Mouse (Mus musculus): ENCODE measurements around the gene Wars. TPM values are rescaled to one million over a fixed set of nuclear protein-coding genes. Genes with fewer than 3 reads are reported as not detected.
"Not testable (repeated sequence)": the region's sequence is repeated elsewhere in the genome, so short reads cannot be mapped to it uniquely, and the experiment has no call there.

Wars gene
- polyA plus RNA-seq, 1 experiment from 2014 or later: 113 TPM

DNA sequence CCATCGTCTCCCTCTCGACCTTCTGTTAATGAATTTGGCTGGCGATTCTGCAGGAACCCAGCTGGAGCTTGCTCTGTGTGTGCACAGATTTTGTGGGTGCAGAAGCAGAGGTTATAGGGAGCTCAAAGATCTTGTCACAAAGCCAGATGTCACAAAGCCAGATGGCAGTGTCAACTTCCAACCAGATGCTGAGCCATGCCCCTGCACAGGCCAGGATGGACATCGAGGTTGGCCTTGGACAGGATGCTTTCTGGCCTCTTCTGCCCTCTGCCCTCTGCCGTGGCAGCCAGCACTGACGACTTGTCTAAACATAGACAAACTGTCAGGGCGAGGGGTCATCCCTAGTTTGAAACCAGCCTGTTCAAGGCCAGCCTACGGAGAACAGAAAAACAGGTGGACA, 43.8 kb downstream of the Wars start:
- no peak overlapping the region for H3K27ac ChIP-seq
- H3K36me3 ChIP-seq: peaks cover 11% of the 10 kb centered on the region; the same call in 1 of the 2 replicates
- no peak overlapping the region for H3K4me3 ChIP-seq
- H3K27me3 ChIP-seq: no peaks in the 10 kb centered on the region
- H3K4me2 ChIP-seq (replicated peaks): no peak overlapping the region
- no peak overlapping the region for H3K9ac ChIP-seq
- no peak for ATAC-seq (ENCODE audit: low FRiP score)
- peaks cover 7% of the 10 kb centered on the region for H3K4me1 ChIP-seq
- WGBS: 52% methylated on average over 8 of the region's 8 CpGs
- H3K9me3 ChIP-seq (replicated peaks): no peaks in the 10 kb centered on the region

DNA sequence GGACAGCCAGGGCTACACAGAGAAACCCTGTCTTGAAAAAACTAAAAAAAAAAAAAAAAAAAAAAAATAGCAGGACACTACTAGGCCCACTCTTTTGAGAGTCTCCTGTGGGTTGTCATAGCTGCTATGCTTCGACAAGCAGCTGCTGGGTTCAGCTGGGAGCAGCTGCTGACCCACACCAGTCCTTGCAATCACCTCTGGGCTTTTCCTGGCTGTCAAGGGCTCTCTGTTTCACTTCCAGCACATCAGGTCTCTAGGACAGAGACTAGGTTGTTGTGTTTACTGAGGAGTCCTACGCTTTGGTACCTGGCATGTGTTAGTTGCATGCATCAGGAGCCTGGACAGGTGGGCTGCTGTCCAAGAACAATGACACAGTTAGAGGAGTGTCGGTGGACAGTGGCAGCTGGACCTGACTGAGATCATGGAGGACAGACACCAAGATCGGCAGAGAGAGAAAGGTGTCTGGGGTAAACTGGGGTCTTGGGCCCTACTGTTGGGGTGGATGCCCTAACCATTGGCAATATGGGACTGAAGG, 44.4 kb downstream of the Wars start:
- Histone ChIP-seq H3K36me3 (peaks cover 16% of the 10 kb centered on the region), H3K4me2 (replicated peaks) (no peak overlapping the region), H3K9me3 (replicated peaks) (no peaks in the 10 kb centered on the region), H3K27me3 (no peaks in the 10 kb centered on the region), H3K4me1 (peaks cover 7% of the 10 kb centered on the region), H3K4me3 (no peak overlapping the region), H3K9ac (no peak overlapping the region), H3K27ac (no peak overlapping the region)
- 84% methylated on average over 4 of the region's 4 CpGs for WGBS
- ATAC-seq (ENCODE audit: low FRiP score): no peak

DNA sequence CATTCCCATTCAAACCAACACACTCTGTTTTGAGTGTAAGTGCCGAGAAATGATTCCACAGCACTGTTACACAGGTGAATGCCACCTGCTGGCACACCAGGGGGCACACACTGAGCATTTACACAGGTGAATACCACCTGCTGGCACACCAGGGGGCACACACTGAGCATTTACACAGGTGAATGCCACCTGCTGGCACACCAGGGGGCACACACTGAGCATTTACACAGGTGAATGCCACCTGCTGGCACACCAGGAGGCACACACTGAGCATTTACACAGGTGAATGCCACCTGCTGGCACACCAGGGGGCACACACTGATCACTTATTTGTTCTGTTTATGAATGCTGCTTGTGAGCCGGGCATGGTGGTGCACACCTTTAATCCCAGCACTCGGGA, 45.9 kb downstream of the Wars start:
- 87% methylated on average over 3 of the region's 3 CpGs for whole genome bisulfite sequencing
- peaks cover 24% of the 10 kb centered on the region for H3K36me3 ChIP-seq

DNA sequence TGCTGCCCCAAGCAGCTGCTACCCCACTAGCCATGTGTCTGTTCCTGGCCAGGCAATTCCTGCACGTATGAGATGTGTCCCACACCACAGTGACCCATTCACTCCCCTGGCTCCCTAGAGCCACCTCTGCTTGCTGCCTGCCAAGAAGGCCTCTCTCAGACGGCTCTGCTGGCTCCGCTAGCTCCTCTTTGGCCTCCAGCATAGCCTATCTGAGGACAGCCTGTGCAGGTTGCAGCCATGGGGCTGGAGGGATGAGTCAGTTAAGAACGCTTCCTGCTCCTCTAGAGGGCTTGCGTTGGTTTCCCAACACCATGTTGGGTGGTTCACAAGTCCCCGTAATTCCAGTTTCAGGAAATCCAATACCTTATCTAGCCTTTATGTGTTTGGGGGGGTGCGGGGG, 51.3 kb downstream of the Wars start:
- no peak overlapping the region for H3K4me2 ChIP-seq (replicated peaks)
- peaks cover 8% of the 10 kb centered on the region for H3K4me1 ChIP-seq
- H3K27ac ChIP-seq: no peak overlapping the region
- H3K4me3 ChIP-seq: no peak overlapping the region
- WGBS: 92% methylated on average over 7 of the region's 7 CpGs
- no peak overlapping the region for H3K9ac ChIP-seq
- no peaks in the 10 kb centered on the region for H3K27me3 ChIP-seq
- no peaks in the 10 kb centered on the region for H3K9me3 ChIP-seq (replicated peaks)
- no peak for ATAC-seq (ENCODE audit: low FRiP score)
- peaks cover 51% of the 10 kb centered on the region for H3K36me3 ChIP-seq

More for the DNA sequence above, 45.9 kb downstream of the Wars start:
- not testable (repeated sequence) for H3K9ac ChIP-seq; ATAC-seq (ENCODE audit: low FRiP score); H3K4me1 ChIP-seq; H3K27ac ChIP-seq; H3K9me3 ChIP-seq (replicated peaks); H3K27me3 ChIP-seq; H3K4me2 ChIP-seq (replicated peaks); H3K4me3 ChIP-seq

DNA sequence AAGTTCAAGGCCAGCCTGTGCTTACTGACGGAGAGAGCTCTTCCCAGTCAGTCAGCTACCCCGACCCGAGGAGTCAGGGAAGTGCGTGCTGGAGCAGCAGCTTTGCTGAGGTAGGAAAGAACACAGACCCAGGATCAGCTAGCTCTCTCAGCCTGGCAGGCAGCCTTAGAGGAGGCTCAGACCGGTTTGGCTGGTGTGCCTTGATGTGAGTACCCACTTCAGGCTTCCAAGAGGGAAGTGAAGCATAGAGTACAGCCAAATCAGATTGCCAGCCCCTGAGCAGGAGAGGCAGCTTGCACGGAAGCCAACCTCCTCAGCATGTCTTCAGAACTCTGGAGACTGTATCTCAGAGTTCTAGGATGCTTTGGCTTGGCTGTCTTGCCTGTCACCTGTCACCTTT, 52.8 kb downstream of the Wars start:
- 94% methylated on average over 6 of the region's 6 CpGs for WGBS
- Histone ChIP-seq H3K27me3 (no peaks in the 10 kb centered on the region), H3K36me3 (peaks cover 51% of the 10 kb centered on the region), H3K4me3 (no peak overlapping the region), H3K9me3 (replicated peaks) (no peaks in the 10 kb centered on the region), H3K9ac (no peak overlapping the region), H3K4me1 (peaks cover 23% of the 10 kb centered on the region), H3K4me2 (replicated peaks) (no peak overlapping the region), H3K27ac (no peak overlapping the region)
- ATAC-seq (ENCODE audit: low FRiP score): no peak

DNA sequence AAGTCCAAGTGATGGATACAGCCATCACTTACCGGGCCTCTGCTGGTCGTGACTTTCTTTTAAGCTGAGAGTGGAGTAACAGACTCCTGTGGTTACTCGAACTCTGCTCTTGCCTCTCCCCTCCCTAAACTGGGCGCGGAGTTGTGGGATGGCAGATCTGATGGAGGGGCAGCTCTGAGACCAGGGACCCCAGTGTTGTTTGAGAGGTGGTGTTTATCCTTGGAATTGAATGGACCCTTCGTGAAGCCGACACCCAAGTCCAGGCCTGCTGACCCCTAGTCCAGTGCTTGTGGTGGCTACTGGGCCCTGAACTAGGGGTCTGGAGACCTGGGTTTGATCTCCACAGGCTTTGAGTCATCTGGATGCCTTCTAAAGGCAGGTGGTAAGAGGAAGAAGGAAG, 57.3 kb downstream of the Wars start:
- peak overlapping the region; percentile 82 for H3K27ac ChIP-seq

DNA sequence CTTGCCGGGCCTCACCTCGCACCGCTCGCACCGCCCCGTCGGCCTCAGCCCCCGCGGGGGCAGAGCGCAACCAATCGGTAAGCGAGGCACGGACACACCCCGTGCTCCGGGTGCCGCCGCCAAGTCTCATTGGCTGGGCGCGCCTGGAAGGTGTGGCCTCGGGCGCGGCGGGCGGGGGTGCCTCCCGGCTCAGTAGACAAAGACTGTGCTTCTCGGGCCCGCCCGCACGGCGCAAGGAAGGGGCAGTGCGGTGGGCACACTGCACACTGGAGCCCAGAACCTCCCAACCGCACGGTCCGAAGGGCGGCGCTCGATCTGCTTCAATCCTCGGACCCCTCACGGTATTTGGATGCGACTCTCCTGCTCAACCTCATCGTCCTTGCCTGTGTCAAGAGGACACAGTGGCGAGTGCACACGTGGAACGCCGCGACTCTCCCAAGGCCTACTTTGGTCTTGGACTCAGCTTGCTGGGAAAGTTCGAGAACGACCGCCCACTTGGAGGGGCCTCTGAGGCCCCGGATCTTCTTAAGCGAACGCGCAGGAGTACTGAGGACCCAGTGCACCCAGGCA, 58.0 kb downstream of the Wars start, which contains the start of the genes Slc25a29 and Slc25a47:
Gene Slc25a29, minus strand, starts transcription at position 44 of the 570 bp plus-strand sequence.
Gene Slc25a47, plus strand, starts transcription at position 207 of the 570 bp plus-strand sequence.
- peaks cover 8% of the 10 kb centered on the region for H3K36me3 ChIP-seq
- H3K4me3 ChIP-seq: peak within 1 kb of the TSS; percentile 59
- peak within 1 kb of the TSS; percentile 92 for H3K4me2 ChIP-seq (replicated peaks)
- under 1% methylated on average over 53 of the region's 53 CpGs for WGBS
- H3K27me3 ChIP-seq: peaks cover 9% of the 10 kb centered on the region; the same call in 1 of the 2 replicates
- ATAC-seq (ENCODE audit: low FRiP score): peak; percentile 98
- peaks cover 48% of the 10 kb centered on the region for H3K4me1 ChIP-seq
- no peaks in the 10 kb centered on the region for H3K9me3 ChIP-seq (replicated peaks)
- H3K9ac ChIP-seq: peak within 1 kb of the TSS; percentile 83
- H3K27ac ChIP-seq: peak within 1 kb of the TSS; percentile 82

More for the DNA sequence above, 57.3 kb downstream of the Wars start:
- Histone ChIP-seq H3K27me3 (peaks cover 9% of the 10 kb centered on the region; the same call in 1 of the 2 replicates), H3K9ac (peak overlapping the region; percentile 83), H3K36me3 (peaks cover 16% of the 10 kb centered on the region), H3K4me2 (replicated peaks) (peak overlapping the region; percentile 92), H3K4me1 (peaks cover 48% of the 10 kb centered on the region), H3K4me3 (peak overlapping the region; percentile 59), H3K9me3 (replicated peaks) (no peaks in the 10 kb centered on the region)
- no peak for ATAC-seq (ENCODE audit: low FRiP score)
- 61% methylated on average over 7 of the region's 7 CpGs for WGBS

DNA sequence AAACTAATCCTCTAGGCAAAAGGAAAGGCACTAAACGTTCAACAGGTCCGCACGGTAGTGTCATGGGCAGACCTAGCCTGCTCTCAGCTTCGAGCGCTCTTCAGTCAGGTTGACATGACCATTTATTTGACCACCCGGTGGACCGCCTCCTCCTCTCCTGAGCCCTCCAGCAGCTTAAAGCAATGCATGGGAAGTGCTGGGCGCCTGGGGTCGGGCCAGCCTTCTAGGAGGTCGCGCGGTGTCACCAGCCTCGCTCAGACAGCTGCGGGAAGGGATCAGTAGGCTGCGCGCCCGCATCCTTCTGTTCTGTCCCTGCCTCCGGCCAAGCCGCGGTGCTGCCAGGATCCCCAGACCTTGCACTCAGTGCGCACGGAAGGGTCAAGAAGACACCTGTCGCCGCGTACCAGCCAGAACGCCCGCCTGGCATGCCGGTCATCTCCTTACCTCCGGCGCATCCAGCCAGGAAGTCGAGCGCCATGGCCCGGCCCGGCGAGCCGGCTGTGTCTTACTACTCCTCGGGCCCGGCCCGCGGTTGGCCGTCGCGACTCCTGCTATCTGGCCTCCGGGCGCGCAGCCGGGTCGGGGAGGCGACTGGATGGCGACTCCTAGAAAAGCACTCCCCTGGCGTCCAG, 58.6 kb downstream of the Wars start:
- Histone ChIP-seq H3K4me3 (peak overlapping the region; percentile 59), H3K4me1 (peaks cover 48% of the 10 kb centered on the region), H3K36me3 (peaks cover 5% of the 10 kb centered on the region; the same call in 1 of the 2 replicates), H3K27me3 (peaks cover 9% of the 10 kb centered on the region; the same call in 1 of the 2 replicates), H3K4me2 (replicated peaks) (peak overlapping the region; percentile 92), H3K9ac (peak overlapping the region; percentile 77), H3K27ac (peak overlapping the region; percentile 24; the same call in 1 of the 2 replicates), H3K9me3 (replicated peaks) (no peaks in the 10 kb centered on the region)
- 2% methylated on average over 51 of the region's 51 CpGs for WGBS
- ATAC-seq (ENCODE audit: low FRiP score): peak; percentile 57

DNA sequence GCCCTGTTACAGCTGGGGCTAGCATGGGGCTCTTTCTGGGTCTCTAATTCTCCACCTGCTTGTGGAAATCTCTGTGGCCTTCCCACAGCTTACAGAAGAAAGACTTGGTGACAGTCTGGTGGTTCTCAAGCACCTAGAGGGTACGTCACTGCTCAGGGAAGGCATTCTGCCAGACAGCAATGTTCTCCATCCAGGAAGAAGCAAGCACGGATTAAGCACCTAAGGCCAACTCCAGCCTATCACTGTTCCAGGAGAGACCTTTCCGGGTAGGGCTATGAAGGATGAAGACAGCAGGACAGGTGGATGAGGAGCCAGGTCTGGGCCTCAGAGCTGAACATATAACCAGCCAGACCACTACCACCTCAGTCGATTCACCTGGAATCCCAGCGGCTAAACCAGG, 59.2 kb downstream of the Wars start:
- Histone ChIP-seq H3K4me3 (peak overlapping the region; percentile 59), H3K27me3 (peaks cover 9% of the 10 kb centered on the region; the same call in 1 of the 2 replicates), H3K9me3 (replicated peaks) (no peaks in the 10 kb centered on the region), H3K4me2 (replicated peaks) (peak overlapping the region; percentile 92), H3K36me3 (peaks cover 5% of the 10 kb centered on the region), H3K4me1 (peaks cover 48% of the 10 kb centered on the region), H3K27ac (no peak overlapping the region), H3K9ac (peak overlapping the region; percentile 77)
- ATAC-seq (ENCODE audit: low FRiP score): no peak
- WGBS: 48% methylated on average over 5 of the region's 5 CpGs

DNA sequence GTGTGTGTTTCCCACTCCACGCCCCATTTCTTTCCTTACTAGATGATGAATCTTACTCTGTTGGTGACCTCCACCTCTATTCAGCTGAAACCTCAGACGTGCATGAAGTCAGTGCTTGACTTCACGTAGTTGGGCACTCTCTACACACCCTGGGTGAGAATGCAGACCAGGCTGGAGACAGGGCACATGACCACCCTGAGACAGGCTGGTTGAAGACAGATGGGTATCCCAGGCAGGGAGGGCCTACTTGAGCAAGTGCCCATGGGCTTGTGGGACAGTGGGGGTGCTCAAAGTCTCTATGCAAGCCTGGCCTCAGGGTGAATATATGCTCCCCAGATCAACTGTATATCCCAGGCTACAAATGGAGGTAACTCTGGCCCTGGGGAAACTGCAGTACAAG, 59.6 kb downstream of the Wars start:
- H3K27ac ChIP-seq: no peak overlapping the region
- peaks cover 9% of the 10 kb centered on the region; the same call in 1 of the 2 replicates for H3K27me3 ChIP-seq
- 0 out of 2 replicates have a peak overlapping the region, but pooled peaks have one; percentile 77 for H3K9ac ChIP-seq
- peak overlapping the region; percentile 92 for H3K4me2 ChIP-seq (replicated peaks)
- H3K9me3 ChIP-seq (replicated peaks): no peaks in the 10 kb centered on the region
- peak overlapping the region; percentile 59 for H3K4me3 ChIP-seq
- WGBS: 80% methylated on average over 3 of the region's 3 CpGs
- H3K36me3 ChIP-seq: peaks cover 5% of the 10 kb centered on the region
- H3K4me1 ChIP-seq: peaks cover 48% of the 10 kb centered on the region
- ATAC-seq (ENCODE audit: low FRiP score): no peak

DNA sequence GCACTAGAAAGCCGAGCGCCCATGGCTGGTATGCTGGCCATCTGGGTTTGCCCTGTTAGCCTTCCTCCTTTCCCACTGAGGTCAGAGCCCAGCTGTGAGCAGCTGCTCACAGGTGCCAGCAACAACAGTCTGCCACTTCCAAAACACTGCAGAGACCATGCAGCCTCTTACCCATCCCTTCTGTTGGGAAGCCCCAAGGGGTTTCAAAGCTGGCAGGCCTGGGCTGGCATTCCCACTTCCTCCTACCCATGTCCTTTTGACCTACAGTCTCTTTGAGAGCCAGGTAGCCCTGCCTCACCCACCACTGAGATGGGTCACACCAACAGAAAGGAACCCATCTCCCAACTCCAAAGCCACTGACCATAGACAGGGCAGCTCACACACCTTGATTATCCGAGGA, 60.6 kb downstream of the Wars start:
- Histone ChIP-seq H3K4me1 (peaks cover 46% of the 10 kb centered on the region), H3K27ac (no peak overlapping the region), H3K27me3 (peaks cover 9% of the 10 kb centered on the region; the same call in 1 of the 2 replicates), H3K36me3 (peaks cover 1% of the 10 kb centered on the region), H3K9me3 (replicated peaks) (no peaks in the 10 kb centered on the region), H3K4me2 (replicated peaks) (no peak overlapping the region), H3K4me3 (no peak overlapping the region), H3K9ac (no peak overlapping the region)
- no peak for ATAC-seq (ENCODE audit: low FRiP score)
- 95% methylated on average over 3 of the region's 3 CpGs for WGBS

DNA sequence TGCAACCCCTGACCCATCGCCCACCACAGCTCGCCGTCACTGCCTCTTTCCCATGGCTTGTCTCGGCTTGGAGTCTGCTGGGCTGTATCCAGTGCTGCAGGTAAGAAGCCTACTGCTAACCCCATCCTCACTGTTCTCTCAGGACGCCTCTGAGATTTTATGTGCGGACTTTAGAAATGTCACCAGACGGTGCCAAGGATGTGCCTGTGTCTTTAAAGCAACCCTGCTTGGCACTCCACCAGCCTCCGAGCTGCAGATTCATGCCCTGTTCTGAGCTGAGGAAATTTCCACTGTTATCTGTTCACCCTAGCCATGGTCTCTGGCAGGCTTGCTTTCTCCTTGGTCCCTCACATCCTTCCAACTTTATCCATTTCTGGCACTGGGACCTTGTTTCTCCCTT, 61.1 kb downstream of the Wars start:
- Histone ChIP-seq H3K27ac (no peak overlapping the region), H3K4me1 (peaks cover 41% of the 10 kb centered on the region), H3K9me3 (replicated peaks) (no peaks in the 10 kb centered on the region), H3K9ac (no peak overlapping the region), H3K4me2 (replicated peaks) (no peak overlapping the region), H3K27me3 (peaks cover 9% of the 10 kb centered on the region; the same call in 1 of the 2 replicates), H3K36me3 (peaks cover 6% of the 10 kb centered on the region; the same call in 1 of the 2 replicates), H3K4me3 (no peak overlapping the region)
- 88% methylated on average over 8 of the region's 8 CpGs for WGBS
- ATAC-seq (ENCODE audit: low FRiP score): no peak
